Mouse (Mus musculus): ENCODE measurements around the gene Nmt2. TPM values are rescaled to one million over a fixed set of nuclear protein-coding genes. Genes with fewer than 3 reads are reported as not detected.

The Nmt2 gene
- 39.7 and 44.3 TPM in 2 replicates for polyA plus RNA-seq (2015; fragmentation: Nextera tagmentation; extraction: Ambion mirVana)

- peak; percentile 97 for ATAC-seq
- peak within 1 kb of the TSS; percentile 88 for H3K4me2 ChIP-seq (replicated peaks)
These were observed at the start of gene Nmt2 for GRCm38 (mm10) chr2:3283602-3284472. Gene Nmt2 (plus strand): TSS chr2:3284212.

GRCm38 (mm10) chr2:3239255-3239654 lies 44.8 kb upstream of the Nmt2 start:
- H3K36me3 ChIP-seq = no peaks in the 10 kb centered on the region
- H3K4me1 ChIP-seq (replicated peaks) = no peaks in the 10 kb centered on the region
- H3K9ac ChIP-seq = no peak overlapping the region
- H3K9me3 ChIP-seq = no peaks in the 10 kb centered on the region
- no peak overlapping the region for H3K27ac ChIP-seq
- no peaks in the 10 kb centered on the region for H3K27me3 ChIP-seq (replicated peaks)
- no peak overlapping the region for H3K4me3 ChIP-seq (replicated peaks)
- no peak overlapping the region for H3K4me2 ChIP-seq (replicated peaks)
- ATAC-seq = no peak
- WGBS = 64% methylated on average over 5 of the region's 5 CpGs

More at GRCm38 (mm10) chr2:3283602-3284472, at the start of gene Nmt2:
- peak within 1 kb of the TSS; percentile 78 for H3K9ac ChIP-seq
- H3K36me3 ChIP-seq = no peaks in the 10 kb centered on the region
- no peaks in the 10 kb centered on the region for H3K27me3 ChIP-seq (replicated peaks)
- H3K4me1 ChIP-seq (replicated peaks) = 0 out of 2 replicates have a peak, but pooled peaks cover 3% of the 10 kb centered on the region
- WGBS = under 1% methylated on average over 87 of the region's 88 CpGs
- peak within 1 kb of the TSS; percentile 77 for H3K4me3 ChIP-seq (replicated peaks)
- no peaks in the 10 kb centered on the region for H3K9me3 ChIP-seq
- H3K27ac ChIP-seq = peak within 1 kb of the TSS; percentile 90

DNA sequence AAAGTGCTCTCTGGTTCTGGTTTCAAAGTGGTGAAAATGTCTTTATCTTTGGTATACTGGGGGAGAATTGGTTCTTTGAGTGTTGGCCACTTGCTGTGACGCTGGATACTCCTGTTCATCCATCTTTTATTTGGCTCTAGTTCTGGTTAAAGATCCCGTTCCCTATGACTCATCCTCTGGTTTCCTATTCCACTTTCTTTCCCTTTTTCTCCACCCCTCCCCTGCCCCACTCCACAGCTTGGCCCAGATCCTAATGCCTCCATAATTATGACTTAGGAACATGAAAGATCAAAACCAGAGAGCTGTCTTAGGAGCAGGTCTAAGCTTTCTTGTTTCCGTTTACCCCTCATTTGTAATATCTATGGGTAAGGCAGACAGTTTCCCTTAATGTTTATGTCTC lies 39.8 kb upstream of the Nmt2 start:
- Histone ChIP-seq H3K4me2 (replicated peaks) (no peak overlapping the region), H3K4me3 (replicated peaks) (no peak overlapping the region), H3K9ac (no peak overlapping the region), H3K36me3 (no peaks in the 10 kb centered on the region), H3K4me1 (replicated peaks) (no peaks in the 10 kb centered on the region), H3K27ac (no peak overlapping the region), H3K9me3 (no peaks in the 10 kb centered on the region), H3K27me3 (replicated peaks) (no peaks in the 10 kb centered on the region)
- 42% methylated on average over 3 of the region's 3 CpGs for WGBS
- no peak for ATAC-seq

GRCm38 (mm10) chr2:3251309-3251708 lies 32.7 kb upstream of the Nmt2 start:
- no peak overlapping the region for H3K27ac ChIP-seq
- WGBS = 63% methylated on average over 2 of the region's 2 CpGs
- H3K4me3 ChIP-seq (replicated peaks) = no peak overlapping the region
- H3K9me3 ChIP-seq = no peaks in the 10 kb centered on the region
- no peak overlapping the region for H3K9ac ChIP-seq
- H3K4me2 ChIP-seq (replicated peaks) = no peak overlapping the region
- no peaks in the 10 kb centered on the region for H3K36me3 ChIP-seq
- H3K4me1 ChIP-seq (replicated peaks) = no peaks in the 10 kb centered on the region
- no peak for ATAC-seq
- no peaks in the 10 kb centered on the region for H3K27me3 ChIP-seq (replicated peaks)

DNA sequence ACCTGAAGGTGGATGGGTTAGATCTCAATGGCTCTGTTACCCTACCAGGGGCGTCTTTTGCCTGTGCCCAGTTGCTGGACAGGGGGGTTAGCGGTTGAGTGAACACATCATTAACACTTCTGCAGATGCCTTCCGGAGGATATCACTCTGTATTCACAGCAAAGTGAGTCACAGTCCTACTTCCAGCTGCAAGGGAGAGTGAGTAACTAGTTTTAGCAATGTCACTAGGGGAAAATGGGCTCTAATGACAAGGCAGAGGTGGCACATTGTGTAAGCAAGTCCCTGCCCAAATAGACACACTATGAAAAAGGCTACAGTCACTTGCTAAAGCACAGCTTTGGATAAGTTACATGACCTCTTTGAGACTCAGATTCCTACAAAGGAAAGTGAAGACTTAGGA lies 17.5 kb upstream of the Nmt2 start:
- WGBS = 86% methylated on average over 3 of the region's 3 CpGs

GRCm38 (mm10) chr2:3267879-3268278 lies 16.1 kb upstream of the Nmt2 start:
- no peak for ATAC-seq
- Histone ChIP-seq H3K36me3 (no peaks in the 10 kb centered on the region), H3K4me1 (replicated peaks) (no peaks in the 10 kb centered on the region), H3K9ac (no peak overlapping the region), H3K27ac (no peak overlapping the region), H3K9me3 (no peaks in the 10 kb centered on the region), H3K4me2 (replicated peaks) (no peak overlapping the region), H3K4me3 (replicated peaks) (no peak overlapping the region), H3K27me3 (replicated peaks) (no peaks in the 10 kb centered on the region)
- WGBS = 35% methylated on average over 3 of the region's 3 CpGs

More for the DNA sequence above, 17.5 kb upstream of the Nmt2 start:
- Histone ChIP-seq H3K4me3 (replicated peaks) (no peak overlapping the region), H3K9ac (no peak overlapping the region), H3K4me1 (replicated peaks) (no peaks in the 10 kb centered on the region), H3K27ac (no peak overlapping the region), H3K36me3 (no peaks in the 10 kb centered on the region), H3K27me3 (replicated peaks) (no peaks in the 10 kb centered on the region), H3K9me3 (no peaks in the 10 kb centered on the region), H3K4me2 (replicated peaks) (no peak overlapping the region)
- ATAC-seq = no peak

GRCm38 (mm10) chr2:3273349-3273748 lies 10.7 kb upstream of the Nmt2 start:
- Histone ChIP-seq H3K9me3 (no peaks in the 10 kb centered on the region), H3K36me3 (no peaks in the 10 kb centered on the region), H3K27ac (no peak overlapping the region), H3K27me3 (replicated peaks) (no peaks in the 10 kb centered on the region), H3K9ac (no peak overlapping the region), H3K4me3 (replicated peaks) (no peak overlapping the region), H3K4me2 (replicated peaks) (no peak overlapping the region), H3K4me1 (replicated peaks) (no peaks in the 10 kb centered on the region)
- 86% methylated on average over 2 of the region's 2 CpGs for WGBS
- no peak for ATAC-seq

- no peak overlapping the region for H3K4me2 ChIP-seq (replicated peaks)
- WGBS = 76% methylated on average over 2 of the region's 2 CpGs
- no peak overlapping the region for H3K4me3 ChIP-seq (replicated peaks)
- no peak overlapping the region for H3K27ac ChIP-seq
- H3K4me1 ChIP-seq (replicated peaks) = no peaks in the 10 kb centered on the region
- H3K9me3 ChIP-seq = no peaks in the 10 kb centered on the region
- no peaks in the 10 kb centered on the region for H3K36me3 ChIP-seq
- no peak overlapping the region for H3K9ac ChIP-seq
- ATAC-seq = no peak
- H3K27me3 ChIP-seq (replicated peaks) = no peaks in the 10 kb centered on the region
These were observed 7.9 kb upstream of the Nmt2 start for GRCm38 (mm10) chr2:3276106-3276505.

DNA sequence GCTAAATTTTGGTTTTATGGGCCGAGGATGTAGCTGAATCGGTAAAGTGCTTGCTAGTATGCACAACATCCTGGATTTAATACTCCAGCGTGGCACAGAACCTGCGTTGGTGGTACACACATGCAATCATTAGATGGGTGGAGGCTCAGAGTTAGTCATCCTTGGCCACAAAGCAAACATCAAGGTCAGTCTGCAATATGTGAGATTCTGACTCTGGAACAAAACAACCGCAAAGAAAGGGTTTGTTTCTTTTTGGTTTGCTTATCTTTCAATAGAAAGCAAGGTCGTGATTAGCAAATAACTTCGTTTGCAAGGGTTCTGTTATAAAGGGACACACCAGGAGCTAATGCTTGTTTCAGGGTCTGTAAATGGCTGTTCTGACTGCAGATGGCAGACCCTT lies 6.5 kb upstream of the Nmt2 start:
- Histone ChIP-seq H3K4me1 (replicated peaks) (no peaks in the 10 kb centered on the region), H3K4me2 (replicated peaks) (no peak overlapping the region), H3K27ac (no peak overlapping the region), H3K4me3 (replicated peaks) (no peak overlapping the region), H3K27me3 (replicated peaks) (no peaks in the 10 kb centered on the region), H3K9me3 (no peaks in the 10 kb centered on the region), H3K36me3 (no peaks in the 10 kb centered on the region), H3K9ac (no peak overlapping the region)
- 69% methylated on average over 7 of the region's 7 CpGs for WGBS
- no peak for ATAC-seq

GRCm38 (mm10) chr2:3281311-3281710 lies 2.7 kb upstream of the Nmt2 start:
- Histone ChIP-seq H3K36me3 (no peaks in the 10 kb centered on the region), H3K4me3 (replicated peaks) (no peak overlapping the region), H3K27me3 (replicated peaks) (no peaks in the 10 kb centered on the region), H3K4me2 (replicated peaks) (no peak overlapping the region), H3K27ac (no peak overlapping the region), H3K9me3 (no peaks in the 10 kb centered on the region), H3K9ac (no peak overlapping the region), H3K4me1 (replicated peaks) (0 out of 2 replicates have a peak, but pooled peaks cover 3% of the 10 kb centered on the region)
- no peak for ATAC-seq
- WGBS = 85% methylated on average over 4 of the region's 4 CpGs

GRCm38 (mm10) chr2:3282866-3283601 lies 978 bp upstream of the Nmt2 start:
- 9% methylated on average over 12 of the region's 12 CpGs for WGBS
- H3K36me3 ChIP-seq = no peaks in the 10 kb centered on the region
- H3K4me1 ChIP-seq (replicated peaks) = 0 out of 2 replicates have a peak, but pooled peaks cover 3% of the 10 kb centered on the region
- no peaks in the 10 kb centered on the region for H3K9me3 ChIP-seq
- no peaks in the 10 kb centered on the region for H3K27me3 ChIP-seq (replicated peaks)
- ATAC-seq = peak; percentile 13
- peak overlapping the region; percentile 76 for H3K4me2 ChIP-seq (replicated peaks)
- H3K4me3 ChIP-seq (replicated peaks) = peak overlapping the region; percentile 46
- H3K9ac ChIP-seq = peak overlapping the region; percentile 52
- peak overlapping the region; percentile 90 for H3K27ac ChIP-seq

DNA sequence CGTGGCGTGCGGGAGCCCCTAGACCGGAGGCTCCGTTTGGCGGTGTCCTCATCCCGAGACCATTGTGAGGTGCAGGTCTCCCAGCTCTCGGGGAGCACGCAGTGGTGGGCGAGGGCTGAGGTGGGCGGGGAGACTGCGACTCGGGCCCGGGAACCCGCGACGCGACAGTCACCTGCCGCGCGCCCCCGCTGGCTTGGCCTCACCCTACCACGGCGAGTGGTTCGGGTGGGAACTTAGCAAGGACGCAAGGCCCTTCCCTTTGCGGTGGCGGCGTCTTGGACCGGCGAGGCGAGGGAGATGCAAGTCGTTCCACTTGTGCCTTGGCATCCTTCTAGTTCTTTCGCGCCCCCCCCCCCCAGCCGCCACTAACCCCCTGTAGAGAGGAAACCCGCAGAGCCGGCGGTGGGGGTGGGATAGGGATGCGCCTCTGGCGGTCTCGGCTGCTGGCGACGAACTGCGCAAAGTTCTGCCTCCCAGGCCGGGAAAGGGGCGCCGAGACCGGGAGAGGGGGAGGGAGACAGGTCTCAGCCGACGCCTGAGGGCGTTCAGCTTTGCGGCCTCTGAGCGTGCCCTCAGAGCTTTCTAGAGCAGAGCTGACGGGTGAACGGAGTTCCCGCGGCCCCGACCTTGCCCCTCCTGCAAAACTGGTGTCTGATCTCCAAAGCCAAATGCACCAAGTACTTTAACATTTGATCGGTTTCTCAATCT lies 615 bp downstream of the Nmt2 start:
- 0 out of 2 replicates have a peak, but pooled peaks cover 3% of the 10 kb centered on the region for H3K4me1 ChIP-seq (replicated peaks)
- peak; percentile 48 for ATAC-seq
- whole genome bisulfite sequencing = under 1% methylated on average over 59 of the region's 60 CpGs
- no peaks in the 10 kb centered on the region for H3K36me3 ChIP-seq
- H3K9me3 ChIP-seq = no peaks in the 10 kb centered on the region
- peak overlapping the region; percentile 81 for H3K27ac ChIP-seq
- H3K9ac ChIP-seq = peak overlapping the region; percentile 78
- no peaks in the 10 kb centered on the region for H3K27me3 ChIP-seq (replicated peaks)
- peak overlapping the region; percentile 77 for H3K4me3 ChIP-seq (replicated peaks)
- H3K4me2 ChIP-seq (replicated peaks) = peak overlapping the region; percentile 88
